Mouse (Mus musculus): Measurements from ENCODE around the gene Tcf12. TPM values are rescaled to one million over a fixed set of nuclear protein-coding genes. Genes with fewer than 3 reads are reported as not detected.

Gene Tcf12
- polyA plus RNA-seq, 1 experiment: 78.1 TPM

- Histone ChIP-seq H3K4me3 (replicated peaks; ENCODE audit: extremely low read depth, low read depth, low read length) (no peak overlapping the region), H3K4me1 (ENCODE audit: control insufficient read depth, insufficient read depth, low read length) (peaks cover 2% of the 10 kb centered on the region; the same call in 1 of the 2 replicates)
- 56% methylated on average over 1 of the region's 1 CpGs for WGBS
- TF ChIP-seq POLR2A (IDR thresholded peaks at IDR 0.05; ENCODE audit: borderline replicate concordance, extremely low read depth, low read depth, low read length): no peak
- TF ChIP-seq CTCF (IDR thresholded peaks at IDR 0.05; ENCODE audit: insufficient read depth, low read length): no peak
- DNase-seq: no peak
These were observed 103.0 kb downstream of the Tcf12 start for GRCm38 (mm10) chr9:72008634-72009033.

DNA sequence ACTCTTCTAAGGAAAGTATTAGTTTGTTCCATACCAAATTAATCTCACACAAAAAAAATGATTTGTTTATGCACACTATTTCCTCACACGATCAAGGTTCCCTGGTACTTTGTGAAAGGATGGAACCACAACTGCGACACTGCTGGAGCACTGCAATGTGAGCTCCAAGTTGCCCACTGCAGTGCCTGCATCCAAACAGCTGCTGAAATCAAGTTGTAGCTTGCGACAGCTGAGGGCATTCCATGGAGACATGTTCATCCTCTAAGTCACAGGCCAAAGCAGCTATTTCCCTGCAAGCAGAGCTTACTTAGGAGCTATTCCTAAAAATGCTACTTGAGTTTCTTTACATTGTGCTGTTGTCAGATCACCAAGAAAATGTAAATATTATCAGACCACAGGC is 120.5 kb downstream of the Tcf12 start:
- no peak overlapping the region for H3K4me3 ChIP-seq (replicated peaks; ENCODE audit: extremely low read depth, low read depth, low read length)
- TF ChIP-seq POLR2A (IDR thresholded peaks at IDR 0.05; ENCODE audit: borderline replicate concordance, extremely low read depth, low read depth, low read length) (no peak), CTCF (IDR thresholded peaks at IDR 0.05; ENCODE audit: insufficient read depth, low read length) (no peak)
- no peak for DNase-seq
- H3K4me1 ChIP-seq (ENCODE audit: control insufficient read depth, insufficient read depth, low read length): peaks cover 10% of the 10 kb centered on the region
- 46% methylated on average over 3 of the region's 3 CpGs for WGBS

- peaks cover 15% of the 10 kb centered on the region for H3K4me1 ChIP-seq (ENCODE audit: control insufficient read depth, insufficient read depth, low read length)
- 73% methylated on average over 1 of the region's 1 CpGs for WGBS
- no peak overlapping the region for H3K4me3 ChIP-seq (replicated peaks; ENCODE audit: extremely low read depth, low read depth, low read length)
- TF ChIP-seq CTCF (IDR thresholded peaks at IDR 0.05; ENCODE audit: insufficient read depth, low read length): no peak
- TF ChIP-seq POLR2A (IDR thresholded peaks at IDR 0.05; ENCODE audit: borderline replicate concordance, extremely low read depth, low read depth, low read length): no peak
- no peak for DNase-seq
These were observed 121.3 kb downstream of the Tcf12 start for GRCm38 (mm10) chr9:71990376-71990775.

DNA sequence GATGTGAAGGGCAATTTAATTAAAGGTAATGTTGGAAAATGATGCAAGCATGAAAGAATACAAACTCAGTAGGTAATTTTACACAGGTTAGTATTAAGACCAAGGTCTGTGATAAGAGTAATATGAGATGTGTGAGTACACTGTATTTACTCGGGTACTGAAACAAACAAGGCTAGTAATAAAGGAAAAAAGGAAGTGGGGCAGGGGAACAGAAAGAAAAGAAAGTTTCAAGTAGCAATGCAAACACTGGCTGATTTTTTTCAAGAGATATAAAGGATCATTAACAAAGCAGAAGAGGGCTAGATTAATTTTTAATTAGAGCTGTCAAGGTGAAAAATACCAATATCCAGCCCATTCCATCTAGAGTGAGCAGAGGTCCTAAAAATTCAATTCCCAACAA is 122.0 kb downstream of the Tcf12 start:
- TF ChIP-seq POLR2A (IDR thresholded peaks at IDR 0.05; ENCODE audit: borderline replicate concordance, extremely low read depth, low read depth, low read length) (no peak), CTCF (IDR thresholded peaks at IDR 0.05; ENCODE audit: insufficient read depth, low read length) (no peak)
- H3K4me1 ChIP-seq (ENCODE audit: control insufficient read depth, insufficient read depth, low read length): peaks cover 15% of the 10 kb centered on the region
- 44% methylated on average over 1 of the region's 1 CpGs for WGBS
- no peak overlapping the region for H3K4me3 ChIP-seq (replicated peaks; ENCODE audit: extremely low read depth, low read depth, low read length)
- no peak for DNase-seq

DNA sequence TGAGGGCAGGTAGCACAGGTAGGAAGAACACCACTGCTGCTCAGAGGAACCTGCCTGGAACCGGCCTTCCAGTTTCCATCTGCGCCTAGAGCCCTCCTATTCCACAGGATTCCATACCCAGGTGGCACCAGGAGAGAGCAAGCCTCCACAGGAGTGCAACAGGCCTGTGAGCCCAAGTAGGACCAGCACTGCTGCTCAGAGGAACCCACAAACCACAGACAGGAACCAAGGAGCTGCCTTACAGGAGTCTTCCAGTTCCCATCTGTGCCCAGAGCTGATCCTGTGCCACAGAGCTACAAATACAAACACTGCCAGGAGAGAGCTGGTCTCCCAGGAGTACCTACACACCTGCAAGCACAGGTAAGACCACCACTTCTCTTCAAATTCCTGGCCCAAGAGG is 125.0 kb downstream of the Tcf12 start:
- TF ChIP-seq CTCF (IDR thresholded peaks at IDR 0.05; ENCODE audit: insufficient read depth, low read length) (no peak), POLR2A (IDR thresholded peaks at IDR 0.05; ENCODE audit: borderline replicate concordance, extremely low read depth, low read depth, low read length) (no peak)
- no peak overlapping the region for H3K4me3 ChIP-seq (replicated peaks; ENCODE audit: extremely low read depth, low read depth, low read length)
- WGBS: 96% methylated on average over 2 of the region's 2 CpGs
- H3K4me1 ChIP-seq (ENCODE audit: control insufficient read depth, insufficient read depth, low read length): peaks cover 20% of the 10 kb centered on the region
- DNase-seq: no peak

DNA sequence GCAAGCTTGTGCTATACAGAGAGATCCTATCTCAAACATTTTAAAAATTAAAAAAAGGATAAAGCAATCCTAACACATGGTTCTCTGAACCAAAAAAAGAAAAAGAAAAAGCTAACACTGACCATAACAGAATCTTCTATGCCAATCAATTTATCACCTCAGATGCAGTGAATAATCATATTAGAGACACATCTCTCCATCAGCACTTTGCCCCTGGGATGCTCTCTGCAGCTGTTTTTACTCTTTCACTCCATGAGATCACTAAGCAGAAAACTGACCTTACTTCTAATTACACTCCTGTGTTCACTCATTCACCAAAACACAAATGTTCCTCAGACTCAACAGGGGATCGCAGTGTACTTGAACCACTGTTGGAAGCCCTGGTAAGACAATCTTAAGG is 128.8 kb downstream of the Tcf12 start:
- 65% methylated on average over 1 of the region's 1 CpGs for WGBS
- no peak for DNase-seq
- Histone ChIP-seq H3K4me1 (ENCODE audit: control insufficient read depth, insufficient read depth, low read length) (peaks cover 23% of the 10 kb centered on the region), H3K4me3 (replicated peaks; ENCODE audit: extremely low read depth, low read depth, low read length) (no peak overlapping the region)
- TF ChIP-seq POLR2A (IDR thresholded peaks at IDR 0.05; ENCODE audit: borderline replicate concordance, extremely low read depth, low read depth, low read length) (no peak), CTCF (IDR thresholded peaks at IDR 0.05; ENCODE audit: insufficient read depth, low read length) (no peak)

DNA sequence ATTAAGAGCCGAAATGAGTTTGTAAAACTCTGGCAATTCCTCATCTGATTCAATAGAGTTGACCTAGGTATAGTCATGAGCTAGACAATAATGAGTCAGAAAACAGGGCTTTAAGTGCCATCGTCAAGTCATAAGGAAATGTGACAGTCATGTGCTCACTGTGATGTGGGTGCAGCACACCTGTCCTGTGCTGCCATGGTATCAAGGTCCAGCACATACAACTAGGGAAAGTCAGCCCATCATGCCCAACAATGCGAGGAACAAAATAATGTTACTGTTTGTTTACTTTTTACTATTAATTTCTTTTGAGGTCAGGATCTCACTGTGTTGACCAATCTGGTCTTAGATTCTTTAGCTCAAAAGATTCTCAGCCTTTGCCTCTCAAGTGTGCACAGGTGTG is 130.6 kb downstream of the Tcf12 start:
- 78% methylated on average over 3 of the region's 3 CpGs for WGBS
- Histone ChIP-seq H3K4me3 (replicated peaks; ENCODE audit: extremely low read depth, low read depth, low read length) (no peak overlapping the region), H3K4me1 (ENCODE audit: control insufficient read depth, insufficient read depth, low read length) (peaks cover 26% of the 10 kb centered on the region)
- TF ChIP-seq CTCF (IDR thresholded peaks at IDR 0.05; ENCODE audit: insufficient read depth, low read length) (no peak), POLR2A (IDR thresholded peaks at IDR 0.05; ENCODE audit: borderline replicate concordance, extremely low read depth, low read depth, low read length) (no peak)
- DNase-seq: no peak

GRCm38 (mm10) chr9:71980579-71980978 is 131.1 kb downstream of the Tcf12 start:
- TF ChIP-seq CTCF (IDR thresholded peaks at IDR 0.05; ENCODE audit: insufficient read depth, low read length) (no peak), POLR2A (IDR thresholded peaks at IDR 0.05; ENCODE audit: borderline replicate concordance, extremely low read depth, low read depth, low read length) (no peak)
- WGBS: 26% methylated on average over 2 of the region's 2 CpGs
- DNase-seq: no peak
- peaks cover 25% of the 10 kb centered on the region for H3K4me1 ChIP-seq (ENCODE audit: control insufficient read depth, insufficient read depth, low read length)
- H3K4me3 ChIP-seq (replicated peaks; ENCODE audit: extremely low read depth, low read depth, low read length): no peak overlapping the region

DNA sequence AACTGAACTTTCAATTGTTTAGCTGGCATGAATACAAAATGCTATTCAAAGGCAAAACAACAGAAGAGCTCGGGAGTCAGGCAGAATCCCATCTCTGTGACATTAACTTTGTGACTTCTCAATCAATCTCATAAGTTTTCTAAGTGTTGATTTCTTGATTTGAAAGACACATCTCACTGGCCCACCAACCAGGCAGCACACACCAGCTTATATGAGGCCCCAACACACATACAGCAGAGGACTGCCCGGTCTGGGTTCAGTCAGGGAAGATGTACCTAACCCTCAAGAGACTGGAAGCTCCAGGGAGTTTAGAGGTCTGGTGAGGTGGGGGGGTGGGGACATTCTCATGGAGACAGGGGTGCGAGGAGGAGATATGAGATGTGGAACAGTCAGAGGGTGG is 132.8 kb downstream of the Tcf12 start:
- no peak for TF ChIP-seq POLR2A (IDR thresholded peaks at IDR 0.05; ENCODE audit: borderline replicate concordance, extremely low read depth, low read depth, low read length)
- no peak for TF ChIP-seq CTCF (IDR thresholded peaks at IDR 0.05; ENCODE audit: insufficient read depth, low read length)
- H3K4me1 ChIP-seq (ENCODE audit: control insufficient read depth, insufficient read depth, low read length): peaks cover 25% of the 10 kb centered on the region
- no peak for DNase-seq
- 64% methylated on average over 3 of the region's 3 CpGs for WGBS
- no peak overlapping the region for H3K4me3 ChIP-seq (replicated peaks; ENCODE audit: extremely low read depth, low read depth, low read length)

DNA sequence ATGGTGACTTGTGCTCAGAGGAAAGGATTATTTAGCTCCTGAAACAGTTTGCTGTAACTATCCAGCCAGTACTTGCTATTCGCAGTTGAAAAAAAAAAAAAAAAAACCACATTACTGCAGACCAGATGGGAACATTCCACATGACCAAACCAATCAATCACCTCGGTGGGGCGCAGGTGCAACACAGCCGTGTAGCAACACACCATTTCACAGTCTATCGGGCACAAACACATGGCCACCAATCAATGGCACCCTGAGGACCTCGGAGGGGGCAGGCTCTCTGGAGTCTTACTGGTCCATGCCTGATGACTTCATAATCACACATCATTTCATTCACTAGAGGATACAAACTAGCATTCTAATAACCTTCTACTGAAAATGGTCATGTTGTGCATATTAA is 135.6 kb downstream of the Tcf12 start:
- TF ChIP-seq CTCF (IDR thresholded peaks at IDR 0.05; ENCODE audit: insufficient read depth, low read length) (no peak), POLR2A (IDR thresholded peaks at IDR 0.05; ENCODE audit: borderline replicate concordance, extremely low read depth, low read depth, low read length) (no peak)
- no peak overlapping the region for H3K4me3 ChIP-seq (replicated peaks; ENCODE audit: extremely low read depth, low read depth, low read length)
- H3K4me1 ChIP-seq (ENCODE audit: control insufficient read depth, insufficient read depth, low read length): peaks cover 19% of the 10 kb centered on the region
- DNase-seq: no peak
- WGBS: 51% methylated on average over 6 of the region's 6 CpGs
